Mouse (Mus musculus) CH12F3 (cell line): ENCODE measurements around the gene Gipc2.
"Not testable (repeated sequence)": the region's sequence is repeated elsewhere in the genome, so short reads cannot be mapped to it uniquely, and the experiment has no call there.

Experiments
- in situ Hi-C: fragments of 300-500 bp; cut with MboI; formaldehyde crosslinking; loops from 2 replicates; pipeline ENCODE4 v1.14.3; 2020; ENCODE audit warnings: low sequenced_read_pairs

Gene Gipc2

DNA sequence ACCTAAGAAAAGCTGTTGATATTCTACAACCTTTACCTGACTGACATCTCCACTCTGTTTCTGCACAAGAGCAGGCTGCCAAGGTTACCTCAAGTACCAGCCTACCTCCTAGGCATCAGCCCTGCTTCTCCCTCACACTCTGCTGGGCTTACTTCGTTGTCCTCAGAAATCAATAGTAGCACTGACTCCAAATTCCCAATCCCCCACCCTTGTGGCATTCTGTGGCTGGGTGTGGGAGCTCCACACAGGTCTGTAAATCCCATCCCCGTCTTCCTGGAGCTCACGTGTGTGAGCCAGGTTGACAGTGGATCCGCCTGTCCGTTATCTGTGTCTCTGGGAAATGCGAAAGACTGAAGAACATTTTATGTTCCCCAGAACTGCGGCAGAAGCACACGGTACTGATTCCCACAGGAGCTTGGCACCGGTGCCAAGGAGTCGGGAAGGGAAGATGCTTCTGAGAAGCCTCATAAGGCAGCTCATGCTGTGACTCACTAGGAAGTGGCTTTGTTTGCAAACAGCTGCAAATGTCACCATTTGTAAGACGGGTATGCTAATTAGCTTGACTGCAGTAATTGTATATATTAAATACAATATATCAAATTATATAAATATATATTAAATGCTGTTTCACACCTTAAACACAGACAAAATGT, 10.6 kb downstream of the Gipc2 start:
- in situ Hi-C loops: no loop called here

DNA sequence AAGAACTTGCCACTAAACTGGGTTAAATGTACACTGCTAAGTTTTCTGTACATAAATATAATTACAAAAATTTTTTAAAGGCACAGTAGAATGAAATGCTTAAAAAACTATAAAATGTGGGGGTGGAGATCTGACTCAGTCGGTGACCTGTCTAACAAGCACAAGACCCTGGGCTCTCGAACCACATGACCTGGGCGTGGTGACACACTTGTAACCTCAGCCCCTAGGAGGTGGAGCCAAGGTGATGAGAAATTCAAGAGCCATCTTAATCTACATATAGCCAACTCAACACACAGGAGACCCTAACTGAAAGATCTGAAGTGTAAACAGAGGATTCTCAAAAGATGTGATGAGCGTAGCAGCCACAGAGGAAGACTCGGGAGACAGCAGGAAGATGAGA, 11.9 kb downstream of the Gipc2 start:
- in situ Hi-C loops: no loop called here

DNA sequence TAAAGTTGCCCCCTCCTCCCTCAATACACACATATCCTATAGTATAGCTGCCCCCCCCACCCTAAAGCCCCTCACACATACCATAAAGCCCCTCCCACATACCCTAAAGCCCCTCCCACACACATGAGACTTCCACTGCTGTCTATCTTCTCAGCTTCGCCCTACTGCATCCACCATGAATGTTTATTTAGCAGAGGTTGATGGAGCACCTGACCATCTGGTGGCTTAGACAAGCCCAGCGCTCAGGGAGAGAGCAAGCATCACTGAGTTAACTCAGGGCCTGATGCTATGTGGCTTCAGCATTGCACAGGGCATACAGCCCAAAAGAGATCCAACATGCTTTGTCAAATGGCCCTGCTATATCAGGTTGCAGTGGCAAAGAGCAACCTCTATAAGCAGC, 12.9 kb downstream of the Gipc2 start:
- in situ Hi-C loops: no loop called here

DNA sequence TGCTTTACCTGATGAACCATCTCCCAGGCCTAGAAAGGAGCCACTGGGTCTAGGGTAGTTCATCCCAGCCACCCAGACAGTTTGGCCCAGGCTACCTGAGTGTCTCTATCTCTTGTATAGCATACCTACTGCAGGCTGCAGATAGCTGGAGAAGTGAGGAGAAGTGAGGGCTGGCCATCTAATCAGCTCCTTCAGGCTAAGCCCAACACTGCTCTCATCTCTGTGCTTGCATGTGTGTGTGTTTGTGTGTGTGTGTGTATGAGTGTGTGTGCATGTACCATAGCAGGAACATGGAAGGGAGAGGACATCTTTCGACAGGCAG, 13.6 kb downstream of the Gipc2 start:
- in situ Hi-C loops: no loop called here

DNA sequence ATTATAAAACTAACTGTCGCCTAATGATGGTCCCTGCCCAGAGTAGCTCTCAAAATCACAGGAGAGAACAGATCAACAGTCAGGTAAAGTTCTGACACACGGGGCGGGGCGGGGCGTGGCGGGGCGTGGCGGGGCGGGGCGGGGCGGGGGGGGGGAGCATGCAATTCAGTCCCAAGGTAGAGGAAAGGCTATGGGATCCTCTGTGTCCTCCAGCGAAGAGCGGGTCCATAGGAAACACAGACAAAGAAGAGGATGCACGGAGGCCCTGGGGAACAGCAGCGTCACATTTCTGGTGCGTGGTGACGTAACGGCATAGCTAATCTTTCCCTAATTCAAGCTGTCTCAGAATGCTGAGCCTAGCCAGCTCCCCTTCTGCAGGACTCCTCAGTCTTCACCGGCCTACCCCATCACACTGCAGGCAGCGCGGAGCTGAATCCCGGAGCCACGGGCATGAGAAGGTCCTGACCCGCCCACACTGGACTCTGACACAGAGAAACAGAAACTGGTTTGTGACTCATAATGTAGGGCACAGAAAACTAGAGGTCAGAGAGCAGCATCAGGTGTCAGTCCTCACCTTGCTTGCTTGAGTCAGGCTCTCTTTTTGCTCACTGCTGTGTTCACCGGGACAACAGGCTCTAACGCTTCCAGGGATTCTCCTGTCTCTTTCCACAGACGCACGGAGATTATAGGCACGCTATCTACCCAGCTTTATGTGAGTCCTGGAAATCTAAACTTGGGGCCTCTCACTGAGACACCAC, 14.1 kb downstream of the Gipc2 start:
- in situ Hi-C loops: no loop called here

DNA sequence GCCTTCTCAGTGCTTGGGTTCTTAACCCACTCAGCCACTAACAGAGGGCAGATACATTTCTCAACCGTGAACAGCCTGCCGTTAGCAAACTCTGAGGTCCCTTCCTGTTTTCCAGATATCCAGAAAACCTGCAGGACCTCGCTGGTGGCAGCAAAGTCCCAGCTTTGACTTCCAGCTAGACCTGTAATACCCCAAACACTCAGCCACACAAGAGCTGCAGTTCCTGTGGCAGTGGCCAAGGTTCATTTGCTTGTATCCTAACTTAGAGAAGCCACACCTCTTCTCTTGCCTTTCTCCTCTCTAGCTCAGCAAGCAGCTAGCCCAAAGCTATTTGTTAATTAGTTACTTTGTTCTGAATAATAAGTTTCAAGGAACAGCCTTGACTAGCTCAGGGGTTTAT, 16.2 kb downstream of the Gipc2 start:
- in situ Hi-C loops: no loop called here

DNA sequence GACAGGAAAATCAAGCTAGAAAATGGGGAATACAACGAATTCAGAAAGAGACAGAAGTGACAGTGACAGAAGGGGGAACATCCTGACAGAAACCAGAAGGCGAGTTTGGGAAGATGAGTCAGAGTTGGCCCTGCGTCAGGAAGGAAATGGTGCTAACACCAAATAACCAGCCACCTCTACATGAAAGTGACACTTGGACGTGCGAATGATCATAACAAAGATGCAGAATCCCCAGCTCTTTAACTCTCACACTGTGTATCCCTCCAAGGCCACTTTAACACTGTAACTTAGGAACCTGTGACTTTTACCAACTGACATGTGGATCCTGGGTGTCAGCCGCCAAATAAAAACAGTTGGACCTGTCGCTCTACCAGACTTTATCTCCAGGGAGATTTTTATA, 16.6 kb downstream of the Gipc2 start:
- in situ Hi-C loops: no loop called here

DNA sequence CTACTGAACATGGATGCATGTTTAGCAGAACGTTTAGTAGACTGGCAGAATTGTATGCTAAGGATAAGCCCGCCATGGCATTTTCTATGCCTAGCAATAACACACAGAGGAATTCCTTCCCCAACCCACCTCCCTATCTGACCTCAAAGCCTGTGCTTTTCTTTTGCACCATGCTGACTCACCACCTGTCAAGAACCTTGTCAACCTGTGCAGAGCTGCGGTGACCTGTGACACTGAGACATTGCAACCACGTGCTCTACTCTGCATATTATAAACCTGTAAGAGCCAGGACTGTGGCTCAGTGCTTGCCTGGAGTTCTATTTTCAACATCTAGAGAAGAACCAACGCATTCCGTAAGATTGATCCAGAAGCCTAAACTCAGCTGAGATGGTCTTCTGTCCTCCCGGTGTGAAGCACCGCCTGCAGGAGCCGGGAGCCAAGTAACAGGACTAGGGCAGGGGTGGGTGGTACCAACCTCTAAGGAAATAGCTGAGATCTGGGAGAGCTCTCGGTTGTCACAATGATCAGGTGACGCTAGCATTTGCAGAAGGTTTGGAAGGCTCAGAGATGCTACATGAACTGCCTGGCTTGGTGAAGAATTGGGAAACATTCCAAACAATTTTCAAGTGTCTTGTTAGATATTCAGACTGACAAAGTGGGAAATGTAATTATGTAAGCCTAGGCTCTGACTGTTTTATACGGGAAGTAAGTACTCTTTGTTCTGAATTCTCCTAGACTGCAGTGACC, 18.8 kb downstream of the Gipc2 start:
- in situ Hi-C loops: no loop called here

DNA sequence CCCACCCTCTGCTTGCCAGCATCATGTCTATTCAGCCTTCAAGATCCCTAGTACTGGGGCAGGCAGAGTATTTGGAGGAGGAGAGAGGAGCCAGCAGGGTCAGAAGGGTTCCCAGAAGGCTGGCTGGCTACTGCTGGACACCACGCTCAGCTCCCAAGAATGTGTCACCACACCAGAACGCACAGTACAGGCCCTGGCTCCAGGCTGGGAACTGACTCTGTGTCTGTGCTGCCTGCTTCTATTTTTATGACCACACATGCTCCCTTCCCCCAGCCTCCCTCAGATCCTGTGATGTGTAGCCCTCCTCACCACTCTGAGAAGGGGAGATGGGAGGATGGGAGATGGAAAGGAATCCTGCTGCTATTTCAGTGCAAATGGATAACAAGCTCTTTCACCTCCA, 20.8 kb downstream of the Gipc2 start:
- in situ Hi-C loops: no loop called here

DNA sequence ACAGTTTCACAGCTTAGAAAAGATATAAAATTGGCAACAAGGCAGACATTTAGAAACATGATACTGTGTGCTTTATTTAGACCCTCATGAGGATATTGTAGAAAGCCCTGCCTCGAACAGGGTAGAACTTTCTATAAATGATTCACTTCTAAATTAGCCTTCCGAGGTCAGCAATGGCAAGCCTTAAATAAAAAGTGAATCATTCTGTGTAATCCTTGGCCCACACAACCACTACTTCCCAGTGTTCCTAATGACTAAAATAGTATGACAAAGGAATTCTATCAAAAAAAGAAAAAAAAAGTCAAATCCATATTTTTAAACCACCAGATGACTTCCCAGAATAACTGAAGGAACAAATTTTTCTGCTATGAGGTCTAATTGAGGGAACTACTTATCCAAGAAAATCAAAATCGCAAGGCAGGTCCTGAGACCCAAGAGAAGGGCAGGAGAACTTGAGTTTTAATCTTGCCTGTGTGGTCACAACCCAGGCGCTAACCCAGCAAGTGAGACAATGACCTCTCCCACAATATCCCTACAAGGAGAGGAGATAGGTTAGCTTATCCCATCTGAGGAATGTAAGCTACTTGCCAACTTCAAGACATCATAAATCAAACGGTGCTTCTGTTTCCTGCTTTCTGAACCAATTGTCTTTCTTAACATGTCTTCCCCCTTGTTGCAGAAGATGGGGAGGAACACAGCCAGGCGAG, 22.9 kb downstream of the Gipc2 start:
- in situ Hi-C loops: no loop called here

DNA sequence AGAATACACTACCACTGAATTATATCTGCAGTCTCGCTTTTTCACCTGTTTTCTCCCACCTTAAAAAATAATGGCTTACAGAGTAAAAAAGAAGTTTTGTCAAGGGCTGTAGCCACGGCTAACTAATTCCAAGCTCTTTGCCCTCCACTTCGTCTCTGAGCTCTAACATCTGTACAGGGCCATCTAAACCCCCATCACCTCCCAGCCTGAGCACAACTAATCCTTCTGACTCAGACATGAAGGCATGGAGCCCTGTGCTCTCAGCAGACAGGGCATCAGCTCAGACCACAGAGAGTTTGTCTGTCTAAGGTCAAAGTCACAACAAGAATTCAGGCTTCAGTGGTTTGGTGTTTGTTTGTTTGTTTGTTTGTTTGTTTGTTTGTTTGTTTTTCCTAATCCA, 23.9 kb downstream of the Gipc2 start:
- in situ Hi-C loops: no loop called here

DNA sequence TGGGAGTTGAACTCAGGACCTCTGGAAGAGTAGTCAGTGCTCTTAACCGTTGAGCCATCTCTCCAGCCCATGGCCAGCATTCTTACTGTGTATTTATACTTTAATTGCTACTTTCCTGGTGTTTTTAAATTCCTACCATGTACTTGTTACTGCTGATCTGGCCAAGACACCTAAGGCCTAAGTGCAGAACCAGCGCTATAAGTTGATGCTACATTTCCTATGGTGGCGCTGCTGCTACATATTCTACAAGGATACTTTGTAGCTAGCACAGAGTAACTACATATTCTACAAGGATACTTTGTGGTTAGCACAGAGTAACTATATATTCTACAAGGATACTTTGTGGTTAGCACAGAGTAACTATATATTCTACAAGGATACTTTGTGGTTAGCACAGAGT, 26.7 kb downstream of the Gipc2 start:
- in situ Hi-C loops: not testable (repeated sequence)

DNA sequence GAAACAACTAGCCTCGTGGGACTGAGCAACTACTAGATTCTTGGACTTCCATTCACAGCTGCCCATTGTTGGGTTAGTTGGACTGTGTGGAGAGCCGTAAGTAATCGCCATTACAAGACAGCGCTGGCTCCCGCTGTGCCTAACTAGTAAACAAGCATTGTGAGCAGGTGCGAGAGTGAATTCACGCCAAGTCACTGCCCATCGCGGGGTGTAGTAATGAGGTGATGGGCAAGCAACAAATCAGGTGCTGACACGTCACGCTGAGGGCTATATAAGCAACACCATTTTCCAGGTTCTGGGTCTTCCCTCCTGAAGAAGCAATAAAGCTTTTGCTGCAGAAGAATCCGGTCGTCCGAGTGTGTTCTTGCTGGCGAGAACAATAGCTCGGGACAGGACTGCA, 29.9 kb downstream of the Gipc2 start:
- in situ Hi-C loops: not testable (repeated sequence)

DNA sequence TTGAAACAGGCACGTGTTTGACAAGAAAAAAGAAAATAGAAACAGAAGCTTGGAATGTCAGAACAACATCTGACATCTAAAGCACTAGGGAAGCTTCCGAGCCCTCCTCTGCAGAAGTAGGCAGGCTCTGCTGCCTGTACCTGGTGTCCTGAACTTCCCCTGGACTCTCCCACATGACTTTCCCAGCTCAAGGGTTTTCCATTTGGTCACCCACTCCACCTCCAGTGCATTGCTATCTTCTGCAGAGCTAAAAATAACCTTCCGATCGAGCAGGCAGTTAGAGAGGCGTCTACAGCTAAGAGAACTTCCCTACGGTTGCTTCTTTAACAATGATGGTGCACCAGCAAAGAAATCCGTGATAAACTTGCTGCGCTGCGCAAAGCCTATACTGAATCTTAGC, 32.4 kb downstream of the Gipc2 start:
- in situ Hi-C loops: no loop called here

DNA sequence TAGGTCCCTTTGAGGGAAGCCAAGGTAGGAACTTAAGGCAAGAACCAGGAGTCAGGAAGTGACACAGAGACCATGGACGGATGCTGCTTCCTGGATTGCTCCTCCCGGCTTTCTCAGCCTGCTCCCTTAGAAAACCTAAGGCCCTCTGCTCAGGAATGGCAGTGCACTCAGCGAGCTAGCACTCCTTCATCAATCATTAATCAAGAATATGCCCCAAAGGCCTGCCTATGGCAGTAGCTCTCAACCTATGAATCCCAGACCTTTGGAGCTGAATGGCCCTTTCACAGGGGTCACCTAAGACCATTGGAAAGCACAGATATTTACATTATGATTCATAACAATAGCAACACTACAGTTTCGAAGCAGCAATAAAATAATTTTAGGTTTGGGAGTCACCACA, 35.1 kb downstream of the Gipc2 start:
- in situ Hi-C loops: no loop called here

DNA sequence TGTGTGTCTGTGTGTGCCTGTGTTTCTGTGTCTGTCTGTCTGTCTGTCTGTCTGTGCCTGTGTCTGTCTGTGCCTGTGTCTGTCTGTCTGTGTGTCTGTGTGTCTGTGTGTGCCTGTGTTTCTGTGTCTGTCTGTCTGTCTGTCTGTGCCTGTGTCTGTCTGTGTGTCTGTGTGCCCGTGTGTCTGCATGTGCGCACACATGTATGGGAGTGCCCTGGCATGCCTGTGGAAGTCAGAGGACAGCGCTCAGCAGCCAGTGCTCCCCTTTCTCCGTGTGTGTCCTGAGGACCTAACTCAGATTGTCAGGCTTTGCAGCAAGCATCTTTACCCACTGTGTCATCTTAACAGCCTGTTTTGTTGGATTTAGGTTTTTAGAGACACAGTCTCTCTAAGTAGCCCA, 36.6 kb downstream of the Gipc2 start:
- in situ Hi-C loops: not testable (repeated sequence)

DNA sequence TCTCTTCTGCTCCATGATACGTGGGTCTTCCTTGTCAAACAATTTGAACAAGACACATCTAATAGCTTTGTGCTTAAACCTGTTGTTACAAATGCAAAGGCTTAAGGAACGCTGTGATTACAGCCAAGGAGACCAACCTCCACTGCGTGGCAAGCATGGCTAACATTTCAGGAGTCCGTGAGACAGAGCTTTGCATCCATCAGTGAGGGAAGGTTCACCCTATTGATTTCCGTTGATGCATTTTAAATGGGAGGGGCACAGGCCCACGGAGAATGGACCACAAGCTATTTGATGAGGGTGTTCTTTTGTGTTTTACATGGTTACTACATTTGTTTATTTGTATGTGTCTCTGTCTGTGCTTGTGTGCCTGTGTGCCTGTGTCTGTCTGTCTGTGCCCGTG, 37.4 kb downstream of the Gipc2 start:
- in situ Hi-C loops: no loop called here

DNA sequence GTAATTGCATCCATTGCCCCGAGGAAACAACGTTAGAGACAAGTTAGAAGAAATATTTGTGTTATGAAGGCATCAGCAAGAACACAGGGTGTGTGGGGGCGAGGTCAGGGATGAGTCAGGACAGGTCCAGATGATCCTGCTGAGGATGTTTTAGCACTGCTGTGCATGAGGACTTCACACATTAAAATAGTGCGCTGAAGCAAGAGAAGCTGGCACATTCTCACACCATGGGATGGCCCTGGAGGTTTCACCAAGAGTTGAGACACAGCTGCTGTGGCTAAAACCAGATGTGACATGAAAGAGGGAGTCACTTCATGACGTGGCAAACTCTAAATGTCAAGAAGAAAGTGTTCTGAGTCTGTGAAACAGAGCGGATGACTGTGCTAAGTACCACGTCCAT, 38.9 kb downstream of the Gipc2 start:
- in situ Hi-C loops: no loop called here

DNA sequence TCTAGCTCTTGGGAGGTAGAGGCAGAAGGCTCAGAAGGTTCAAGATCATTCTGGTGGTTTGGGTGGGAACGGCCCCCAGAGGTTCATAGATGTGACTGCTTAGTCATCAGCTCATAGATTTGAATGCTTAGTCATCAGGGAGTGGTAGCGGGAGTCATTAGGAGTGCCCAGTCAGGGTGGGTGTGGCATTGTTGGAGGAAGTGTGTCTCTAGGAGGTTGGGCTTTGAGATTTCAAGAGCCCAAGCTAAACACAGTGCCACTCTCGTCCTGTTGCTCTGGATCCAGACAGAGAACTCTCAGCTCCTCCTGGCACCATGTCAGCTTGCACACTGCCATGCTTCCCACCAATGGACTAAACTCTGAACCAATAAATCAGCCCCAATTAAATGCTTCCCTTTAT, 43.3 kb downstream of the Gipc2 start:
- in situ Hi-C loops: loop anchor here (25.0 kb wide), 1 partner anchor 615 kb away; no protein-coding TSS in a partner anchor

DNA sequence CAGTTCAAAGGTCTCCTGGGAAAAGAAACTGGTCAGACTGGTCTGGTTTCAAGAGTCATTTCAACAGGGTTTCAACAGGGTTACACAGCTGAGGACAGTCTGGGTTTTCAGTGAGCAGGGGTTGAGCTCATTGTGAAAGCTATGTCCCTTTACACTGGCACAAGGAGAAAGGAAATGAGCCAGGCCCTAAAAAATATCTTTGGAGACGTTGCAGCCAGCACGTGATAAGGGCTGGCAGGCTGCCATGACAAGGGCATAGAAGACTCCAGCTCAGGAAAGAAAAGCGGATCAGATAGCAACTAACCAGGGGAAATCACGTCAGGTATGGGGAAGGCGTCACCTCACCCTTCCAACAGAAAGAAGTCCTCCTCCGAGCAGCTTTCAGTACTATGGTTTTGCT, 43.9 kb downstream of the Gipc2 start:
- in situ Hi-C loops: loop anchor here (25.0 kb wide), 1 partner anchor 615 kb away; no protein-coding TSS in a partner anchor
